ENCODE assay signal across 25 mouse cellular contexts in genomic region chr15:82032386-82032785, GRCm38 (mm10). TPM values are rescaled to one million over a fixed set of nuclear protein-coding genes. Genes with fewer than 3 reads are reported as not detected.
"Had no signal": no experiment of that assay in that cellular context is flagged by ENCODE, and none has a peak within 500 bp of the region (broad histone marks: within the 10 kb centered on the region; RNA-seq: fewer than 3 reads in every experiment).

No protein-coding gene starts in this region.

- H3K27ac ChIP-seq: liver, embryonic 12.5 days; liver, embryonic 14.5 days; midbrain, embryonic 10.5 days; midbrain, embryonic 12.5 days; neural tube, embryonic 13.5 days; neural tube, embryonic 15.5 days had no signal

- H3K9ac ChIP-seq: liver, embryonic 12.5 days; liver, embryonic 14.5 days; lung, embryonic 14.5 days; midbrain, embryonic 12.5 days; neural tube, embryonic 13.5 days; neural tube, embryonic 15.5 days had no signal

- H3K4me2 ChIP-seq: liver, embryonic 12.5 days; lung, embryonic 14.5 days; midbrain, embryonic 12.5 days; neural tube, embryonic 13.5 days; neural tube, embryonic 15.5 days had no signal

- H3K4me1 ChIP-seq: midbrain, embryonic 10.5 days; midbrain, embryonic 12.5 days; neural tube, embryonic 13.5 days; neural tube, embryonic 15.5 days had no signal

- ATAC-seq: liver, embryonic 12.5 days; midbrain, embryonic 16.5 days had no signal

- H3K27me3 ChIP-seq: liver, embryonic 12.5 days; midbrain, embryonic 12.5 days; neural tube, embryonic 13.5 days; neural tube, embryonic 15.5 days had no signal

- DNase-seq: lung, adult 18-20 months; lung, embryonic 14.5 days; lung, postnatal 10 days; lung, postnatal 4 days; midbrain, embryonic 14.5 days; retina, postnatal 1 day; right cerebral cortex, adult 18-20 months; right cerebral cortex, postnatal 25 days; right cerebral cortex, postnatal 4 days; spleen, adult 18-20 months had no signal

- H3K9me3 ChIP-seq: liver, embryonic 12.5 days; midbrain, embryonic 10.5 days; midbrain, embryonic 12.5 days; neural tube, embryonic 13.5 days; neural tube, embryonic 15.5 days had no signal

- H3K4me3 ChIP-seq: liver, embryonic 12.5 days; midbrain, embryonic 10.5 days; midbrain, embryonic 12.5 days; myocyte; neural tube, embryonic 13.5 days; neural tube, embryonic 15.5 days had no signal

RNA-seq across cellular contexts. Expression of gene 4930407I10Rik, which starts 26.6 kb away (rescaled TPM):
- polyA plus RNA-seq: liver, adult 2 months; liver, embryonic 12.5 days; liver, embryonic 14.5 days; liver, embryonic 16.5 days; lung, embryonic 14.5 days; lung, embryonic 16.5 days; midbrain, embryonic 10.5 days; midbrain, embryonic 12.5 days; midbrain, embryonic 16.5 days; myocyte; neural tube, embryonic 11.5 days; neural tube, embryonic 13.5 days; neural tube, embryonic 15.5 days; small intestine, adult 2 months; stomach, embryonic 14.5 days; stomach, embryonic 16.5 days had no signal

RNA-seq across cellular contexts. Expression of gene Mei1, which starts 37.4 kb away (rescaled TPM):
- polyA plus RNA-seq: liver, adult 2 months; liver, embryonic 12.5 days; liver, embryonic 14.5 days; liver, embryonic 16.5 days; lung, embryonic 14.5 days; lung, embryonic 16.5 days; midbrain, embryonic 16.5 days had no signal
